Mouse (Mus musculus) cerebellum, adult 2 months (tissue): ENCODE results near the gene Dennd1a.

Source experiments
- CTCF ChIP-seq: fragments of 200-500 bp; IDR thresholded peaks from 2 replicates; pipeline ENCODE4 v1.5.1; 2011; ENCODE audit warnings: low read depth, mild to moderate bottlenecking, control low read depth, low read length, moderate library complexity, borderline replicate concordance; ENCODE audit not compliant: insufficient read depth
- POLR2A ChIP-seq: fragments of 200-500 bp; IDR thresholded peaks from 2 replicates; pipeline ENCODE4 v1.6.1; 2011; ENCODE audit warnings: low read length, control low read depth, borderline replicate concordance; ENCODE audit not compliant: insufficient read depth

- peak; percentile 93 for TF ChIP-seq CTCF
- no peak for TF ChIP-seq POLR2A
Observed at GRCm38 (mm10) chr2:37815676-37816075, 471.5 kb downstream of the Dennd1a start.
